Mouse (Mus musculus) thymus, postnatal 4 days (tissue): ENCODE measurements at regions not wholly inside any gene's neighbourhood (a gene's known extent, or its start where the extent isn't known, plus 50 kb on each side); places are given as distances from the start of the nearest gene placed in this dataset.
A peak's percentile ranks its signal among the peaks of the same experiment; 100 is the strongest.

ENCODE experiments used
- DNase-seq: peaks from one replicate; pipeline ENCODE4 v3.0.0; 2021

- DNase-seq: no peak
Observed at GRCm38 (mm10) chr4:142452614-142453013, 213.4 kb upstream of the Kazn start.

- no peak for DNase-seq
Observed at GRCm38 (mm10) chr4:142450884-142451283, 211.7 kb upstream of the Kazn start.

- DNase-seq: no peak
Observed at GRCm38 (mm10) chr4:142449713-142450112, 210.5 kb upstream of the Kazn start.

- no peak for DNase-seq
Observed at GRCm38 (mm10) chr4:142449198-142449702, 210.0 kb upstream of the Kazn start.

GRCm38 (mm10) chr4:142447529-142447928 is 208.3 kb upstream of the Kazn start:
- DNase-seq: no peak

- no peak for DNase-seq
Observed at GRCm38 (mm10) chr4:142441045-142441444, 201.8 kb upstream of the Kazn start.

GRCm38 (mm10) chr4:142439450-142440183 is 200.4 kb upstream of the Kazn start:
- DNase-seq: no peak

- no peak for DNase-seq
Observed at GRCm38 (mm10) chr4:142424596-142424995, 185.4 kb upstream of the Kazn start.

- DNase-seq: no peak
Observed at GRCm38 (mm10) chr4:142420427-142420826, 181.2 kb upstream of the Kazn start.

- DNase-seq: no peak
Observed at GRCm38 (mm10) chr4:142414874-142415273, 175.7 kb upstream of the Kazn start.

GRCm38 (mm10) chr4:142411792-142412191 is 172.6 kb upstream of the Kazn start:
- DNase-seq: no peak

GRCm38 (mm10) chr4:142410596-142411573 is 171.7 kb upstream of the Kazn start:
- no peak for DNase-seq

GRCm38 (mm10) chr4:142397858-142398257 is 158.7 kb upstream of the Kazn start:
- DNase-seq: peak; percentile 12

GRCm38 (mm10) chr4:142392924-142393323 is 153.7 kb upstream of the Kazn start:
- no peak for DNase-seq

- no peak for DNase-seq
Observed at GRCm38 (mm10) chr4:142390531-142391195, 151.5 kb upstream of the Kazn start.

GRCm38 (mm10) chr4:142388476-142388875 is 149.3 kb upstream of the Kazn start:
- DNase-seq: no peak

GRCm38 (mm10) chr4:142381168-142381567 is 142.0 kb upstream of the Kazn start:
- no peak for DNase-seq

- DNase-seq: no peak
Observed at GRCm38 (mm10) chr4:142378452-142378851, 139.3 kb upstream of the Kazn start.

- no peak for DNase-seq
Observed at GRCm38 (mm10) chr4:142367774-142368173, 128.6 kb upstream of the Kazn start.

GRCm38 (mm10) chr4:142362071-142362470 is 122.9 kb upstream of the Kazn start:
- DNase-seq: no peak

- DNase-seq: no peak
Observed at GRCm38 (mm10) chr4:142358866-142359265, 119.7 kb upstream of the Kazn start.

GRCm38 (mm10) chr4:142355387-142355786 is 116.2 kb upstream of the Kazn start:
- no peak for DNase-seq

GRCm38 (mm10) chr4:142353526-142353925 is 114.3 kb upstream of the Kazn start:
- no peak for DNase-seq
